Mouse (Mus musculus) intestine, postnatal 0 days (tissue): ENCODE results near the gene Dand5. TPM values are rescaled to one million over a fixed set of nuclear protein-coding genes. Genes with fewer than 3 reads are reported as not detected.
A peak's percentile ranks its signal among the peaks of the same experiment; 100 is the strongest.

Experiments
- ATAC-seq: fragments of 200-750 bp; cut with Nextera tagmentation; 2 replicates; pipeline ENCODE4 v1.8.0; 2017; ENCODE audit warnings: mild to moderate bottlenecking, moderate TSS enrichment, moderate library complexity
- H3K27ac ChIP-seq: fragments of 300-500 bp; sonication (generic); 2 replicates; pipeline ENCODE4 v1.5.1; 2014; ENCODE audit warnings: mild to moderate bottlenecking, low read depth, low read length, moderate library complexity
- H3K27me3 ChIP-seq: fragments of 300-500 bp; sonication (generic); replicated peaks from 2 replicates; pipeline ENCODE4 v1.6.1; 2014; ENCODE audit warnings: low read length, mixed read lengths; ENCODE audit not compliant: control insufficient read depth, insufficient read depth
- H3K36me3 ChIP-seq: fragments of 300-500 bp; sonication (generic); 2 replicates; pipeline ENCODE4 v1.6.1; 2014; ENCODE audit warnings: mild to moderate bottlenecking, moderate library complexity; ENCODE audit not compliant: control insufficient read depth, insufficient read depth
- H3K4me1 ChIP-seq: fragments of 300-500 bp; sonication (generic); replicated peaks from 2 replicates; pipeline ENCODE4 v1.6.1; 2014; ENCODE audit warnings: antibody characterized with exemption, low read length, mixed read lengths; ENCODE audit not compliant: control insufficient read depth, insufficient read depth
- H3K4me2 ChIP-seq: fragments of 300-500 bp; sonication (generic); replicated peaks from 2 replicates; pipeline ENCODE4 v1.6.1; 2014; ENCODE audit warnings: low read depth, mild to moderate bottlenecking, moderate library complexity
- H3K4me3 ChIP-seq: fragments of 300-500 bp; sonication (generic); 2 replicates; pipeline ENCODE4 v1.5.1; 2014; ENCODE audit warnings: low read depth, low read length
- H3K9ac ChIP-seq: fragments of 300-500 bp; sonication (generic); 2 replicates; pipeline ENCODE4 v1.6.1; 2014; ENCODE audit warnings: mild to moderate bottlenecking, low read depth, low read length
- H3K9me3 ChIP-seq: fragments of 300-500 bp; sonication (generic); 2 replicates; pipeline ENCODE4 v1.6.1; 2016; ENCODE audit warnings: mixed run types; ENCODE audit not compliant: control insufficient read depth
- CTCF ChIP-seq: sonication (generic); IDR thresholded peaks from 2 replicates; pipeline ENCODE4 v1.5.1; 2016; ENCODE audit warnings: low read depth, mild to moderate bottlenecking, control low read depth, antibody characterized with exemption, moderate library complexity
- WGBS: fragments of 180-500 bp; shearing (Covaris S2); extraction: QIAGEN DNeasy Blood & Tissue Kit; methylation state at CpG from one replicate; pipeline ENCODE4 v1.1.7; 2014; 5-methylcytosine and 5-hydroxymethylcytosine counted together
- polyA plus RNA-seq: library from polyadenylated mRNA; unstranded; fragments of >200 nt; fragmentation: Nextera tagmentation; extraction: Ambion mirVana; gene quantifications from 2 replicates; pipeline ENCODE4 v1.2.1, GENCODE M21; 2015

Dand5 gene
- polyA plus RNA-seq, 1 experiment from 2014 or later: 2.2 TPM

DNA sequence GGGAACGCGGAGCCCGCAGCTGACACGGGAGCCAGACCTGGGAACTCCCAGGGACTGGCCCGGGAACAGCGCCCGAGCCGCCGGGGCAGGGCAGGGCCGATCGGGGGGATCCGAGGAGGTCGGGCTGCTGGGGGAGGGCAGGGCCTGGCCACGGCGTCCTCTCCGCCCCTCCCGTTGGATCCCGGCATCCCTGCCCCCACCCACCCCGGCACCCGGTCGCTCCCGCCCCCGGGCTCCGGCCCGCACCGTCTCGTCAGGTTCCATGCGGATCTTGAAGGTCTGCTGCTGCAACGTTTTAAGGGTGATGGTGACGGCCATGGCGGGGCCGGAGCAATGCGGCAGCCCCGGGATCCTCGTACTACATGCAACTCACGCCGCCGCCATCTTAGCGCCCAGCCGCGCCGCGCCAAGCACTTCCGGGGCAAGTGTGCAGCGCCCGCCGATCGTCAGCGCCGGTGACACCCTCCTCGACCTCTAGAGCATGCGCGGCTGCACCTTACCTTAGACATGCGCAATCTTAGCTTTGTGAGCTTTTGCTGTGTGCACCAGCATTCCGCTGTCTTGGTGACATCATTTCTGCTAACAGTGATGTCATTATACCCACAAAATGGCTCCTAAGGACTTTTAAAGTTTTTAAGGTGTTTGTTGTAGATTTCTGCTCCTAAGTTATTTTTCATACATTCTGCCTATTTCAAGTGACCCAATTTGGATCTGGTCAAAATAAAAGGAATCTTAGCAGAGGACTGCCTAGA lies 17.8 kb upstream of the Dand5 start, which contains the start of gene Rad23a:
Gene Rad23a, minus strand, starts transcription at position 418 of the 752 bp plus-strand sequence.
- peak; percentile 94 for ATAC-seq
- Histone ChIP-seq H3K4me3 (peak within 1 kb of the TSS; percentile 77), H3K9ac (peak within 1 kb of the TSS; percentile 73), H3K27me3 (no peaks in the 10 kb centered on the region), H3K4me2 (peak within 1 kb of the TSS; percentile 78), H3K36me3 (peaks cover 72% of the 10 kb centered on the region), H3K4me1 (peaks cover 3% of the 10 kb centered on the region; the same call in 1 of the 2 replicates), H3K27ac (peak within 1 kb of the TSS; percentile 80), H3K9me3 (no peaks in the 10 kb centered on the region)
- TF ChIP-seq CTCF: no peak
- WGBS: 0% methylated on average over 55 of the region's 55 CpGs

GRCm38 (mm10) chr8:84839875-84840247 lies 17.2 kb upstream of the Dand5 start:
- ATAC-seq: no peak
- Histone ChIP-seq H3K4me2 (peak overlapping the region; percentile 78), H3K4me3 (peak overlapping the region; percentile 77), H3K27ac (peak overlapping the region; percentile 80), H3K4me1 (no peaks in the 10 kb centered on the region; the same call in 1 of the 2 replicates), H3K36me3 (peaks cover 70% of the 10 kb centered on the region), H3K9ac (peak overlapping the region; percentile 73), H3K9me3 (no peaks in the 10 kb centered on the region), H3K27me3 (no peaks in the 10 kb centered on the region)
- TF ChIP-seq CTCF: no peak
- WGBS: under 1% methylated on average over 7 of the region's 7 CpGs

DNA sequence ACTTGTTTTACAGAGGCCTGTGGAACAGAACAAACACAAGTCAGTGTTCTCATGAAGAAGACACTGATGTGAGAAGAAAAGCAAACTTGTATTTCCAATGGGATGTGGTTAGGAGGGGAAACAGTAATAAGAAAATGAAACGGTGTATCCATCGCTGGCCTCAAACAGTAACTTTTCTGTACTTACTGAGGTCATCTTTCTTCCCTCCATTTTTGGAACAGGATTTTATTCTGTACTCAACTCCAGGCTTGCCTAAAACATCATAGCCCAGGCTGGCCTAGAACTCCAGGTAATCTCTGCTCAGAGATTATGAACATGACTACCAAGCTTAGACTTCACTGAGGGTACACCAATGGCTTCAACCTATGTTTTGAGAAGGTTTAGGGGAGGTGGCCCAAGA lies 16.8 kb upstream of the Dand5 start:
- no peak for TF ChIP-seq CTCF
- Histone ChIP-seq H3K27ac (no peak overlapping the region), H3K4me2 (peak overlapping the region; percentile 78), H3K4me1 (no peaks in the 10 kb centered on the region), H3K4me3 (peak overlapping the region; percentile 77; the same call in 1 of the 2 replicates), H3K9me3 (no peaks in the 10 kb centered on the region), H3K9ac (no peak overlapping the region), H3K27me3 (no peaks in the 10 kb centered on the region), H3K36me3 (peaks cover 70% of the 10 kb centered on the region)
- no peak for ATAC-seq
- WGBS: 77% methylated on average over 2 of the region's 2 CpGs

DNA sequence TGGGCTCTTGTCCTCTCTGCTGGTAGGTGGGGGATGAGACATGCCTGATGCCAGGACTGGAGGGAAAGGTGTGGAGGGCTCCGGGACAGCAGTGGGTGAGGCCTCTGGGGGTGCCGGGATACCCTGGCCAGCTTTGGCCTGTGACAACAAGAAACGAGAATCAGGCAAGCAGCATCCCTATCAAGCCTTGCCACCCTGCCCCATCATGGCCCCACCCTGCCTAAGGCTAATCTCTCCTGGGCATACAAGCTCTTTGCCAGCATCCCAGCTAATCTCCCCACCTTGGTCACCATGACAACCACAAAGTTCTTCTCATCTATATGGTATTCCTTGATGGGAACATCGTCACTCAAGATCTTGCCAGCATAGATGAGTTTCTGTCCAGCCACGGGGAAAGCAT lies 15.9 kb upstream of the Dand5 start:
- Histone ChIP-seq H3K27me3 (no peaks in the 10 kb centered on the region), H3K4me1 (no peaks in the 10 kb centered on the region), H3K9ac (no peak overlapping the region), H3K4me2 (no peak overlapping the region), H3K9me3 (no peaks in the 10 kb centered on the region), H3K27ac (no peak overlapping the region; the same call in 1 of the 2 replicates), H3K36me3 (peaks cover 68% of the 10 kb centered on the region), H3K4me3 (no peak overlapping the region)
- no peak for TF ChIP-seq CTCF
- ATAC-seq: no peak
- 79% methylated on average over 5 of the region's 5 CpGs for WGBS

- H3K36me3 ChIP-seq: peaks cover 63% of the 10 kb centered on the region
These were observed 15.4 kb upstream of the Dand5 start for GRCm38 (mm10) chr8:84837912-84838470.

DNA sequence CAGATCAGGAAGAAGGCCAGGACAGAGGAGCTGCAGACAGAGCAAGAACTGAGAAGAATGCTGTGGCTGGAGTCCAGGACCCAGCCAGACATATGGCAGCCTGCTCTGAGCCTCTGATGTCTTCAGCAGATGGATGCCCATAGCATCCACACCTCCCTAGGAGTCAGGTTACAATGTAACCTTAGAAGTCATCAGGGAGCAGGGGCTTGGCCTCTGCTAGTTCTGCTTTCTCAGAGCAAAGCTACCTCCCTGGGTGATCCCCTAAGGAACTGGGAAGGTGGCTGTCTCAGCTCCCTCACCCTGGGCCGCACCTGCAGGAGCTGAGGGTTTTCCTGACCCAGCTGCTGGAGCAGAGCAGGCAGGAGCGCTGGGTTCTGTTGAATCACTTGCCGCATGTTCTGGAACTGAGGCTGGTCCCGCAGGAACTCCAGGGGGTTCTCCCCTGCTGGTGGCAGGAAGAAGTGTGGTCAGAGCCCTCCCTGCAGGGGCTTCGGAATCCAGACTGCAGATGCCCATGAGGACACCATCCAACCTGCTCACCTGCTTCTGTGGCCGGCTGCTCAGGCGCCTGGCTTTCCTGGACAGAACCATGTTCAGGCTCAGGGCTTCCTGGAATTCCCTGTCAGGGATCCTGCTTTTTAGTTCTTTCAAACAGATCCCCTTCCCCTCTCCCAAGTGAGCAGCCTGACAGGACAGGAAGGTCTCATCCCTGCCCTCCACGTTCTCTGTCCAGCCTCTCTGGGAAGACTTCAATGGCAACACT lies 14.7 kb upstream of the Dand5 start:
- no peaks in the 10 kb centered on the region for H3K4me1 ChIP-seq
- no peak overlapping the region for H3K4me2 ChIP-seq
- no peak for ATAC-seq
- H3K9me3 ChIP-seq: no peaks in the 10 kb centered on the region
- H3K27ac ChIP-seq: no peak overlapping the region; the same call in 1 of the 2 replicates
- TF ChIP-seq CTCF: no peak
- H3K9ac ChIP-seq: no peak overlapping the region
- peaks cover 56% of the 10 kb centered on the region for H3K36me3 ChIP-seq
- no peaks in the 10 kb centered on the region for H3K27me3 ChIP-seq
- WGBS: 59% methylated on average over 8 of the region's 8 CpGs
- H3K4me3 ChIP-seq: no peak overlapping the region

More at GRCm38 (mm10) chr8:84837912-84838470, 15.4 kb upstream of the Dand5 start:
- ATAC-seq: no peak
- Histone ChIP-seq H3K9ac (no peak overlapping the region), H3K4me3 (no peak overlapping the region), H3K27me3 (no peaks in the 10 kb centered on the region), H3K4me1 (no peaks in the 10 kb centered on the region), H3K9me3 (no peaks in the 10 kb centered on the region), H3K27ac (no peak overlapping the region; the same call in 1 of the 2 replicates), H3K4me2 (no peak overlapping the region)
- no peak for TF ChIP-seq CTCF
- WGBS: 89% methylated on average over 15 of the region's 15 CpGs
